Mouse (Mus musculus): ENCODE results near the gene Gm11239. TPM values are rescaled to one million over a fixed set of nuclear protein-coding genes. Genes with fewer than 3 reads are reported as not detected.
"Not testable (repeated sequence)": the region's sequence is repeated elsewhere in the genome, so short reads cannot be mapped to it uniquely, and the experiment has no call there.

Gm11239 gene
- polyA plus RNA-seq (2011; ENCODE audit: insufficient read depth, insufficient read length, low replicate concordance, missing spikeins), result not detected in 2 replicates

DNA sequence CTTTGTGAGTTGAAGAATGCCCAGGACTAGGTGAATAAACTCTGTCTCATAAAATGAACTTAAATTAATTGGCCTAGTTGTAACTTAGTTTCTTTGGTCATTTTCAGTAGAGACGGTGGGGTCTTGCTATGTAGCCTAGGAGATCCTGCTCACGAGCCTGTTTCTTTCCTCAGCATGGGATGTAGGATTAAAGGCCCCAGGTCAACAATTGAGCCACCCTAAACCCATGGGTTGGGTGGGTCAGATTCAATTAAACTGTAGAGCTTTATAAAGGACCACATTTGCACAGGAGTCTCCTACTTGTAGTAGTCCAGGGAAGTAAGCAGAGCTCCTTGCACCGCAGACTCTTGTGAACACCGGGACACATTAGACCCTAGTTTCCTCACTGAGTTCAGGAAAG is at the start of gene Gm11239:
Gm11239 (plus strand) TSS at position 301 of the 400 bp plus-strand sequence.
- H3K4me3 ChIP-seq (replicated peaks; ENCODE audit: control insufficient read depth, low read depth, low read length); H3K4me1 ChIP-seq (ENCODE audit: control insufficient read depth, insufficient read depth, low read length); H3K27ac ChIP-seq (ENCODE audit: control insufficient read depth, insufficient read depth, low read depth, low read length, poor library complexity): not testable (repeated sequence)
- no CpG with 5 or more reads among the region's 4 CpGs for WGBS

DNA sequence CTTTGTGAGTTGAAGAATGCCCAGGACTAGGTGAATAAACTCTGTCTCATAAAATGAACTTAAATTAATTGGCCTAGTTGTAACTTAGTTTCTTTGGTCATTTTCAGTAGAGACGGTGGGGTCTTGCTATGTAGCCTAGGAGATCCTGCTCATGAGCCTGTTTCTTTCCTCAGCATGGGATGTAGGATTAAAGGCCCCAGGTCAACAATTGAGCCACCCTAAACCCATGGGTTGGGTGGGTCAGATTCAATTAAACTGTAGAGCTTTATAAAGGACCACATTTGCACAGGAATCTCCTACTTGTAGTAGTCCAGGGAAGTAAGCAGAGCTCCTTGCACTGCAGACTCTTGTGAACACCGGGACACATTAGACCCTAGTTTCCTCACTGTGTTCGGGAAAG is 45.5 kb upstream of the Gm11239 start, which contains the start of gene Gm11237:
Gm11237 (plus strand) TSS at position 301 of the 400 bp plus-strand sequence.
- H3K4me3 ChIP-seq (replicated peaks; ENCODE audit: control insufficient read depth, low read depth, low read length); H3K4me1 ChIP-seq (ENCODE audit: control insufficient read depth, insufficient read depth, low read length); H3K27ac ChIP-seq (ENCODE audit: control insufficient read depth, insufficient read depth, low read depth, low read length, poor library complexity): not testable (repeated sequence)
- WGBS, result no CpG with 5 or more reads among the region's 3 CpGs

DNA sequence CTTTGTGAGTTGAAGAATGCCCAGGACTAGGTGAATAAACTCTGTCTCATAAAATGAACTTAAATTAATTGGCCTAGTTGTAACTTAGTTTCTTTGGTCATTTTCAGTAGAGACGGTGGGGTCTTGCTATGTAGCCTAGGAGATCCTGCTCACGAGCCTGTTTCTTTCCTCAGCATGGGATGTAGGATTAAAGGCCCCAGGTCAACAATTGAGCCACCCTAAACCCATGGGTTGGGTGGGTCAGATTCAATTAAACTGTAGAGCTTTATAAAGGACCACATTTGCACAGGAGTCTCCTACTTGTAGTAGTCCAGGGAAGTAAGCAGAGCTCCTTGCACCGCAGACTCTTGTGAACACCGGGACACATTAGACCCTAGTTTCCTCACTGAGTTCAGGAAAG is 30.3 kb upstream of the Gm11239 start, which contains the start of gene Gm11236:
Gm11236 (plus strand) TSS at position 301 of the 400 bp plus-strand sequence.
- WGBS, result no CpG with 5 or more reads among the region's 4 CpGs
- H3K4me3 ChIP-seq (replicated peaks; ENCODE audit: control insufficient read depth, low read depth, low read length); H3K4me1 ChIP-seq (ENCODE audit: control insufficient read depth, insufficient read depth, low read length); H3K27ac ChIP-seq (ENCODE audit: control insufficient read depth, insufficient read depth, low read depth, low read length, poor library complexity): not testable (repeated sequence)

DNA sequence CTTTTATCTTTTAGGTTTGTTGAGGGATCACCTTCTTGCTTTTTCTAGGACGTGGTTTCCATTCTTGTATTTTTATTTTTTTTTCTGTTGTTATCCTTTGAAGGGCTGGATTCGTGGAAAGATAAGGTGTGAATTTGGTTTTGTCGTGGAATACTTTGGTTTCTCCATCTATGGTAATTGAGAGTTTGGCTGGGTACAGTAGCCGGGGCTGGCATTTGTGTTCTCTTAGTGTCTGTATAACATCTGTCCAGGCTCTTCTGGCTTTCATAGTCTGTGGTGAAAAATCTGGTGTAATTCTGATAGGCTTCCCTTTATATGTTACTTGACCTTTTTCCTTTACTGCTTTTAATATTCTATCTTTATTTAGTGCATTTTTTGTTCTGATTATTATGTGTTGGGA is 6.3 kb upstream of the Gm11239 start:
- H3K4me3 ChIP-seq (replicated peaks; ENCODE audit: control insufficient read depth, low read depth, low read length); H3K27ac ChIP-seq (ENCODE audit: control insufficient read depth, insufficient read depth, low read depth, low read length, poor library complexity); H3K4me1 ChIP-seq (ENCODE audit: control insufficient read depth, insufficient read depth, low read length): not testable (repeated sequence)
- WGBS, result 66% methylated on average over 4 of the region's 4 CpGs

DNA sequence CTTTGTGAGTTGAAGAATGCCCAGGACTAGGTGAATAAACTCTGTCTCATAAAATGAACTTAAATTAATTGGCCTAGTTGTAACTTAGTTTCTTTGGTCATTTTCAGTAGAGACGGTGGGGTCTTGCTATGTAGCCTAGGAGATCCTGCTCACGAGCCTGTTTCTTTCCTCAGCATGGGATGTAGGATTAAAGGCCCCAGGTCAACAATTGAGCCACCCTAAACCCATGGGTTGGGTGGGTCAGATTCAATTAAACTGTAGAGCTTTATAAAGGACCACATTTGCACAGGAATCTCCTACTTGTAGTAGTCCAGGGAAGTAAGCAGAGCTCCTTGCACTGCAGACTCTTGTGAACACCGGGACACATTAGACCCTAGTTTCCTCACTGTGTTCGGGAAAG is 15.1 kb downstream of the Gm11239 start, which contains the start of gene Gm428:
Gm428 (plus strand) TSS at position 301 of the 400 bp plus-strand sequence.
- 93% methylated on average over 2 of the region's 4 CpGs for WGBS
- not testable (repeated sequence) for H3K4me1 ChIP-seq (ENCODE audit: control insufficient read depth, insufficient read depth, low read length); H3K27ac ChIP-seq (ENCODE audit: control insufficient read depth, insufficient read depth, low read depth, low read length, poor library complexity); H3K4me3 ChIP-seq (replicated peaks; ENCODE audit: control insufficient read depth, low read depth, low read length)

DNA sequence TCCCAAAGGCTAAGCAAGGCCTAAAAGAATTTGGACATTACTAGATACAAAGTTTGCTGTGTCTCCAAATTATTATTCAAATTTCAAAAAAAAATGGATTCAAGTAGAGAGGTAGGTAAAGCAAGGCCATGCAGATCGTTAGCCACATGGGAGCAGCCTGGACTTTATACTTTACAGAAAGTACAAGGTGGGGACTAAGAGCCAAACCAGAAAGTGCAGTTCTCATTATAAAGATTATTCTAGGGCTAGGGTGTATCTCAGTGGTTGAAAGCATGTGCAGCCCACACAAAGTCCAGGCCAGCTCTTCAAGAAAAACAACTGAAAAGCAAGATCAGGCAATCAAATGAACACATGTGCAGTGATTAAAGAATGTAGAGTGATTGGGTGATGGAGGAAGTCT is 50.6 kb downstream of the Gm11239 start:
- TF ChIP-seq CTCF (IDR thresholded peaks at IDR 0.05; ENCODE audit: control insufficient read depth, insufficient read depth, low read length) (no peak), POLR2A (IDR thresholded peaks at IDR 0.05; ENCODE audit: borderline replicate concordance, control insufficient read depth, low read depth, low read length) (no peak)
- Histone ChIP-seq H3K4me3 (replicated peaks; ENCODE audit: control insufficient read depth, low read depth, low read length) (no peak overlapping the region), H3K4me1 (ENCODE audit: control insufficient read depth, insufficient read depth, low read length) (no peaks in the 10 kb centered on the region), H3K27ac (ENCODE audit: control insufficient read depth, insufficient read depth, low read depth, low read length, poor library complexity) (no peak overlapping the region)
- WGBS, result 81% methylated on average over 1 of the region's 1 CpGs

DNA sequence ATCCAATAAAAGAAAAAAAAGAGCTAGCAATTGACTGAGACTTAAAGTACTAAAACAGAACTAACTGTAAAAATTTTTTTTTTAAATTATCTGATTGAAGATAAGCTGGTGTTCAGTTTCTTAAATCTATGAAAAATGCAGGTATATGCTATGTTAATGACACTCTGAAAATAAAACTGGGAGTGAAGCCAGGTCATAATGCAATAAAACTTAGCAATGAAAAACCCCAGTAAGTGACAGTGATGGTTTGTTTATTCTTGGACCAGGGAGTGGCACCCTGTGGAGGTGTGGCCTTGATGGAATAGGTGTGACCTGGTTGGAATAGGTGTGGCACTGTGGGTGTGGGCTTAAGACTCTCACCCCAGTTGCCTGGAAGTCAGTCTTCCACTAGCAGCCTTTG is 51.7 kb downstream of the Gm11239 start:
- H3K27ac ChIP-seq (ENCODE audit: control insufficient read depth, insufficient read depth, low read depth, low read length, poor library complexity), result no peak overlapping the region
- H3K4me3 ChIP-seq (replicated peaks; ENCODE audit: control insufficient read depth, low read depth, low read length), result no peak overlapping the region
- TF ChIP-seq CTCF (IDR thresholded peaks at IDR 0.05; ENCODE audit: control insufficient read depth, insufficient read depth, low read length) (no peak), POLR2A (IDR thresholded peaks at IDR 0.05; ENCODE audit: borderline replicate concordance, control insufficient read depth, low read depth, low read length) (no peak)
- no peaks in the 10 kb centered on the region for H3K4me1 ChIP-seq (ENCODE audit: control insufficient read depth, insufficient read depth, low read length)

Other genes starting within 250 kb of the Gm11239 start
- gene Gm11238, start 60.5 kb upstream of the Gm11239 start, polyA plus RNA-seq (2011; ENCODE audit: insufficient read depth, insufficient read length, low replicate concordance, missing spikeins), result not detected in 2 replicates
- gene Gm11237, start 45.4 kb upstream of the Gm11239 start, polyA plus RNA-seq (2011; ENCODE audit: insufficient read depth, insufficient read length, low replicate concordance, missing spikeins), result not detected in 2 replicates
- gene Gm11236, start 30.2 kb upstream of the Gm11239 start, polyA plus RNA-seq (2011; ENCODE audit: insufficient read depth, insufficient read length, low replicate concordance, missing spikeins), result not detected in 2 replicates
- gene Gm428, start 15.2 kb downstream of the Gm11239 start, polyA plus RNA-seq (2011; ENCODE audit: insufficient read depth, insufficient read length, low replicate concordance, missing spikeins), result not detected in 2 replicates
- gene Rasef, start 122.6 kb downstream of the Gm11239 start, polyA plus RNA-seq (2011; ENCODE audit: insufficient read depth, insufficient read length, low replicate concordance, missing spikeins), result not detected in 2 replicates
- not detected in 2 replicates for gene Gm11758, start 207.9 kb downstream of the Gm11239 start, polyA plus RNA-seq (2011; ENCODE audit: insufficient read depth, insufficient read length, low replicate concordance, missing spikeins)
- not detected in 2 replicates for gene Gm11757, start 222.8 kb downstream of the Gm11239 start, polyA plus RNA-seq (2011; ENCODE audit: insufficient read depth, insufficient read length, low replicate concordance, missing spikeins)
- gene Gm13871, start 237.6 kb downstream of the Gm11239 start, polyA plus RNA-seq (2011; ENCODE audit: insufficient read depth, insufficient read length, low replicate concordance, missing spikeins), result not detected in 2 replicates